Mouse (Mus musculus): ENCODE measurements at regions not wholly inside any gene's neighbourhood (a gene's known extent, or its start where the extent isn't known, plus 50 kb on each side); places are given as distances from the start of the nearest gene placed in this dataset.

DNA sequence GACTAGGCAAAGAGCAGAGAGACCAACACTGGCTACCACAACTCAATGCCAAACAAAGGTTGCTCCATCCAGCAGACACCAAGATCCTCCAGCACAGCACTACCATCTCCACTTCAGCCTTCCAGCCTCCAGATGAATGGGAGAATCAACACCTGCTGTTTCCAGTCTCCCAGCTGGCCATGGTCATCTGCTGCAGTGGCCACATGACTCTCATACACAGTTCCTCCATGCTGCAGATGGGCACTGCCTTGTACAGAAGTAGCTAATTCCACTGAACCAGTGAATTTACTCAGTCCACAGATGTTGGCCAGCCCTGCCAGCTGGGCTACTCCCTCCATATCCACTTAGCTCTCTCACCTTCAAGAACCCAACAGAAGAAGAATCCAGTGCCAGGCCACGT lies 63.0 kb upstream of the Vstm5 start:
- DNase-seq (ENCODE audit: low read depth, low spot score): no peak

- no peak for DNase-seq (ENCODE audit: low read depth, low spot score)
These were observed 63.4 kb upstream of the Vstm5 start for GRCm38 (mm10) chr9:15175412-15175811.

- DNase-seq (ENCODE audit: low read depth, low spot score): no peak
These were observed 59.0 kb upstream of the Hephl1 start for GRCm38 (mm10) chr9:15170911-15171310.

GRCm38 (mm10) chr9:15169714-15170113 lies 57.8 kb upstream of the Hephl1 start:
- DNase-seq (ENCODE audit: low read depth, low spot score): peak; percentile 3

- no peak for DNase-seq (ENCODE audit: low read depth, low spot score)
These were observed 57.1 kb upstream of the Hephl1 start for GRCm38 (mm10) chr9:15168961-15169360.

GRCm38 (mm10) chr9:15166896-15167295 lies 55.0 kb upstream of the Hephl1 start:
- DNase-seq (ENCODE audit: low read depth, low spot score): no peak

GRCm38 (mm10) chr9:15166476-15166875 lies 54.6 kb upstream of the Hephl1 start:
- no peak for DNase-seq (ENCODE audit: low read depth, low spot score)

Measured in retina, adult 2 months (tissue).